Mouse (Mus musculus): ENCODE results near the gene Fam19a1.

GRCm38 (mm10) chr6:96419704-96420382 lies 306.9 kb downstream of the Fam19a1 start:
- TF ChIP-seq POLR2A (IDR thresholded peaks at IDR 0.05; ENCODE audit: control insufficient read depth, low read depth, low read length) (no peak), CTCF (IDR thresholded peaks at IDR 0.05; ENCODE audit: control insufficient read depth, insufficient read depth, insufficient replicate concordance, low read depth, low read length) (no peak)

Data from testis, adult 2 months (tissue).